Mouse (Mus musculus) CH12.LX (cell line): Measurements from ENCODE around the gene Gm21830.

ENCODE experiments used
- CHD2 ChIP-seq: IDR thresholded peaks from 2 replicates; pipeline ENCODE4 v1.6.1; 2011; ENCODE audit warnings: low read length, improper control_type of control experiment
- CTCF ChIP-seq, 2 experiments: IDR thresholded peaks in 1 of 2; conservative IDR thresholded peaks in 1 of 2; 2 replicates each; pipeline ENCODE4 v1.5.1; 2011 to 2012; ENCODE audit warnings: low read depth in 2 of 2, low read length in 2 of 2, improper control_type of control experiment in 1 of 2, inconsistent platforms in 1 of 2, mild to moderate bottlenecking in 1 of 2, moderate library complexity in 1 of 2
- GABPA ChIP-seq: IDR thresholded peaks from 2 replicates; pipeline ENCODE4 v1.6.1; 2012; ENCODE audit warnings: low read depth, low read length, improper control_type of control experiment, inconsistent platforms; ENCODE audit not compliant: insufficient replicate concordance
- PAX5 ChIP-seq: IDR thresholded peaks from 2 replicates; pipeline ENCODE4 v1.6.1; 2012; ENCODE audit warnings: low read length, inconsistent platforms, mixed read lengths
- POLR2A ChIP-seq: IDR thresholded peaks from 2 replicates; pipeline ENCODE4 v1.6.1; 2011; ENCODE audit warnings: low read depth, mild to moderate bottlenecking, improper control_type of control experiment, low read length
- TBP ChIP-seq: conservative IDR thresholded peaks from 2 replicates; pipeline ENCODE4 v1.6.1; 2011; ENCODE audit warnings: low read depth, low read length, improper control_type of control experiment
- ZKSCAN1 ChIP-seq: IDR thresholded peaks from 2 replicates; pipeline ENCODE4 v1.6.1; 2012; ENCODE audit warnings: low read depth, inconsistent platforms, low read length, improper control_type of control experiment, borderline replicate concordance

DNA sequence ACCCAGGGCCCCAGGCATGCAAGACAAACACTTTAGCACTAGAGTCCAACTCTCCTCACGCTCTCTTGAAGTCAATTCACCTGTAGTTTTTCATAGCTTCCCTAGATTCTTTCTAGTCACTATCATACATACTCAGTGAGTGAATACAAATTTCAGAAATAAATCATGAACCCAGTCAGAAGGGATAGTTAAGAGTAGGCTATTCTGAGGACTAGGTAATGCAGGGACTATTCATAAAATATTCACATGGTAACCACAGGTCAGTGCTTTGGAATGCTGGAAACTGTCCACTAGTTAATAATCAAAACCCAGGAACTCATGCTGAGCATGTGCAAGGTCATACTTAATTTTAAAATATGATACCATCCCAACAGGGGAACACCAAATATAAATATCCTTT, 9.3 kb downstream of the Gm21830 start:
- TF ChIP-seq CTCF (conservative IDR thresholded peaks at IDR 0.05 in 1 of 2, IDR thresholded peaks at IDR 0.05 in 1 of 2; ENCODE audit: low read depth in 2 of 2, low read length in 2 of 2) (no peak), ZKSCAN1 (no peak), GABPA (no peak), PAX5 (no peak), TBP (no peak), POLR2A (no peak), CHD2 (no peak)
